Mouse (Mus musculus) regulatory T cell (primary cell): ENCODE results near the gene Rhox7a.

Source experiments
- in situ Hi-C: fragments of 300-600 bp; cut with MboI, MseI; formaldehyde crosslinking; loops from one replicate; pipeline ENCODE4 v1.15.1; 2025; ENCODE audit warnings: high pct_unique_total_duplicates

The Rhox7a gene

GRCm38 (mm10) chrX:37831386-37831785 lies at the start of gene Rhox7a:
Gene Rhox7a, plus strand, starts transcription at chrX:37831686.
- in situ Hi-C loops, result loop anchor here (25.0 kb wide), 1 partner anchor 594 kb away; the partner anchor contains the start of genes Rhox2a and Rhox3a

- in situ Hi-C loops, result loop anchor here (5.0 to 25.0 kb wide), 3 partner anchors 55 to 345 kb away; partner anchors contain the start of genes Rhox2c and Rhox3c
Measured at GRCm38 (mm10) chrX:37807286-37808080, 24.0 kb upstream of the Rhox7a start.

GRCm38 (mm10) chrX:37809396-37809795 lies 22.1 kb upstream of the Rhox7a start:
- in situ Hi-C loops, result loop anchor here (5.0 to 25.0 kb wide), 3 partner anchors 57 to 347 kb away; partner anchors contain the start of genes Rhox2c and Rhox3c

- in situ Hi-C loops, result loop anchor here (25.0 kb wide), 1 partner anchor 349 kb away; the partner anchor contains the start of genes Rhox2c and Rhox3c
Measured at GRCm38 (mm10) chrX:37811179-37811578, 20.3 kb upstream of the Rhox7a start.

GRCm38 (mm10) chrX:37815665-37816064 lies 15.8 kb upstream of the Rhox7a start:
- in situ Hi-C loops, result loop anchor here (25.0 kb wide), 1 partner anchor 353 kb away; the partner anchor contains the start of genes Rhox2c and Rhox3c

GRCm38 (mm10) chrX:37826610-37827009 lies 4.9 kb upstream of the Rhox7a start, which contains the start of gene Rhox6:
Gene Rhox6, plus strand, starts transcription at chrX:37826910.
- in situ Hi-C loops, result loop anchor here (5.0 to 25.0 kb wide), 2 partner anchors 76 to 589 kb away; partner anchors contain the start of genes Rhox2a, Rhox3a and Rhox9

- in situ Hi-C loops, result no loop called here
Measured at GRCm38 (mm10) chrX:37871641-37872040, 40.2 kb downstream of the Rhox7a start.

- in situ Hi-C loops, result no loop called here
Measured at GRCm38 (mm10) chrX:37878844-37879243, 47.4 kb downstream of the Rhox7a start, which contains the start of gene Rhox8. Gene Rhox8, minus strand, starts transcription at chrX:37878944.
